Mouse (Mus musculus): ENCODE results near the gene Bcat2.

- TF ChIP-seq CTCF (IDR thresholded peaks at IDR 0.05; ENCODE audit: control insufficient read depth, insufficient read depth, insufficient replicate concordance, low read depth, low read length): no peak
- no peak for TF ChIP-seq POLR2A (IDR thresholded peaks at IDR 0.05; ENCODE audit: control insufficient read depth, low read depth, low read length)
Measured at GRCm38 (mm10) chr7:45567112-45567779, 2.7 kb upstream of the Bcat2 start.

Measured in testis, adult 2 months (tissue).